Mouse (Mus musculus) 3134 (cell line): ENCODE measurements around the gene Lss.
A peak's percentile ranks its signal among the peaks of the same experiment; 100 is the strongest.

Source experiments
- DNase-seq: peaks from one replicate; pipeline ENCODE4 v3.0.0-alpha.2; 2011; ENCODE audit warnings: low spot score; ENCODE audit not compliant: insufficient read length; ENCODE audit errors: extremely low read depth

Lss gene

GRCm38 (mm10) chr10:76531375-76531774 is at the start of gene Lss:
Lss (plus strand) TSS chr10:76531588.
- DNase-seq: peak; percentile 97

DNA sequence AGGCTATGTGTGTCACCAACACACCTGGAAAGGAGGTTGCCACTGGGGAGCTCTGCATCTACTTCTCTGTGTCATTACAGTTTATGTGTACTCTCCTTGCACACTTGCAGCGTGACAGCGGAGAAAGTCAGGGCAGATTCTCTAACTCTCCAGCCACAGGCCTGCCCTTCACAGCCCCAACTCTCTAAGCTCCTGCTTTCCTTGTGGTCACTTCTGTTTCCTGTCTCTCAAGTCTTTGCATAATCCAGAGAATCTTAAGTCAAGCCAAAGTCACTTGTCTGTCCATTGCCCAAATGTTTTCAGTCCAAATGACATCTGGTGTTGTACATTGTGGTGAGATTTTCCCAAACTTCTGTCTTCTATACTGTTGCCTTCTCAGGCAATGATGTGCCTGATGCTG is 45.1 kb upstream of the Lss start:
- no peak for DNase-seq

DNA sequence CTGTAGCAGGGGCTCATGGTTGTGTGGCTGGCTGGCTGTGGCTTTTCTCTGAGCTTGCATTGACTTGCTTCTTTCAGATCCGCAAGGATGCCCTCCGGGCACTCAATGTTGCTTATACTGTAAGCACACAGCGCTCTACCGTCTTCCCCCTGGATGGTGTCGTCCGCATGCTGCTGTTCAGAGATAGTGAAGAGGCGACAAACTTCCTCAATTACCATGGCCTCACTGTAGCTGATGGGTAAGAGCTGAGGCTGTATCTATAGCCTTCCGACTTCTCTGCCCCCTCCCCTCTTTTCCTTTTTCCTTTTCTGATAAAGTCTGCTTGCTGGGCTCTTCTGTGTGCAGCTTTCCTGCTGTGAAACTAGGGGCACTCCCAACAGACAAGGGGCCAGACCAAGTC is 43.1 kb upstream of the Lss start:
- DNase-seq: no peak

- no peak for DNase-seq
These were observed 42.2 kb upstream of the Lss start for GRCm38 (mm10) chr10:76489205-76489604.

GRCm38 (mm10) chr10:76493527-76493926 is 37.9 kb upstream of the Lss start:
- no peak for DNase-seq

DNA sequence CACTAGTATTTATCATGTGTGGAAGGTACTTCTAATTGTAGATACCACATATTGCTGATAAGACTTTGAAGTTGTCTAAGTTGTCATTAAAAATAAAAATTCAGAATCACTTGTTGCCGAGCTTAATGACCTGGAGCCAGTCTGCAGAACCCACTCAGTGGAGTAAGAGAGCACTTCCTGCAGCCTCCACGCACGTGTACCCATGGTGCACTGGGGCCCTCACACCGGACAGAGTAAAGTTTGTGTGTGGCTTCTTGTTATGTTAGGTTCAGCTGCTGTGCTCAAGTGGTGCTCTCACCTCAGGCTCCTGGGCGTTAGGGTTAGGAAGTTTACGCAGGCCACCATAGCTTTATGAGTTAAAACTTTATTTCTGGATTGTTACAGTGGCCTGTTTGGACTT is 35.9 kb upstream of the Lss start:
- DNase-seq: no peak

DNA sequence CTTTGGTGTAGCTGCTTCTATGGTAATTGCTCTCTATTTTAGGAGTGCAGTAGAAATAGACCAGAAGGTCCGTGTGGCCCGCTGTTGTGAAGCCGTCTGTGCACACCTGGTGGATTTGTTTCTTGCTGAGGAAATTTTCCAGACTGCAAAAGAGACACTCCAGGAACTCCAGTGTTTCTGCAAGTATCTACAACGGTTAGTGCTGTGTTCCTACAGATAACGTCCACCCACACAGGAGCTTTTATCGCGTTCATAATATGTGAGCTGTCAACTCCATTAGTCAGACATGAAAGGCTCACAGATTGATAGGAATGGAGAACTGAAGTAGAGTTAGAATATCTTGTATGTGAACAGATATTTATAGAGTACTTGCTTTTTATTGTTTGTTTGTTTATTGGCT is 35.0 kb upstream of the Lss start:
- DNase-seq: no peak

- DNase-seq: no peak
These were observed 33.9 kb upstream of the Lss start for GRCm38 (mm10) chr10:76497522-76497921.

GRCm38 (mm10) chr10:76504271-76504943 is 27.0 kb upstream of the Lss start:
- no peak for DNase-seq

GRCm38 (mm10) chr10:76505865-76506264 is 25.5 kb upstream of the Lss start:
- DNase-seq: no peak

DNA sequence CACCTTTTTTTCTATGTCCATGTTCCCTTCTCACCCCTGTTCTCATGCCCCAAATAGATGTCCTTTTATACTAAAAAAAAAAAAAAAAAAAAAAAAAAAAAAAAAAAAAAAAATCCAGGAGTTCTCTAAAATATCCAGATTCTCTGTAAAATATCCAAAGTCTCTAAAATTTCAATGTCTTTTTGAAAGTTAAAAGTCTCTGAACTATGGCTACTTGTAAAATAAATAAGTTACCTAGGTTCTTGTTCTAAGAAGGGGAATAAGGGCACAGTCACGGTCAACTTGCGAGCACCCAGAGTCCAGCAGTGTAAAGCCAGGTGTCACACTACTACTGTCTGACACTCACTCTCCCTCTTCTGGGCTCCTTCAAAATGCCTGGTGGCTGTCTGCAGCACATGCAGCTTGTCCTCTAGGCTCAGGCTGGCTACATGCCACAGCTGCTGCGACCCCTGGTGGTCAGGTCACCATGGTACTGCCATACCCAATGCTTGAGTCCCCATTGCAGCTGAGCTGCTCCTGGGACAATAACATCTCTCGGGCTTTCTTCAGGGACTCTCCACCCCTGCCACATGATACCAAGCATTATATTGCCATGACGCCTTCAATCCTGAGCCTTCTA is 18.3 kb upstream of the Lss start:
- peak; percentile 53 for DNase-seq

- DNase-seq: no peak
These were observed 466 bp upstream of the Lss start for GRCm38 (mm10) chr10:76530922-76531321.

DNA sequence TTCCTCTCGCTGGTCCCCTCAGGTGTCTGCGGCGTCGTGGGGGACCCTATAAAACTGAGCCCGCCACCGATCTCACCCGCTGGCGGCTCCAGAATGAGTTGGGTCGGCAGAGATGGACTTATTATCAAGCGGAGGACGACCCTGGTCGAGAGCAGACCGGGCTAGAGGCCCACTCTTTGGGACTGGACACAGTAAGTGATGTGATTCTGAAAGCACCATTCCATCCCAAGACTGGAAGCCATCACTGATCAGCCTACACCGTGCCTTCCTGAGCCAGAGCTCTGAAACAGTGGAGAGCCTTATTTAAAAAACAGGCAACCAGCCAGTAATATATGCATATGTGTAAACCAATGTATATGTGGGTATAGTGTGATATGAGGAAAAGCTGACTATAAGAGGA is 440 bp downstream of the Lss start:
- no peak for DNase-seq

DNA sequence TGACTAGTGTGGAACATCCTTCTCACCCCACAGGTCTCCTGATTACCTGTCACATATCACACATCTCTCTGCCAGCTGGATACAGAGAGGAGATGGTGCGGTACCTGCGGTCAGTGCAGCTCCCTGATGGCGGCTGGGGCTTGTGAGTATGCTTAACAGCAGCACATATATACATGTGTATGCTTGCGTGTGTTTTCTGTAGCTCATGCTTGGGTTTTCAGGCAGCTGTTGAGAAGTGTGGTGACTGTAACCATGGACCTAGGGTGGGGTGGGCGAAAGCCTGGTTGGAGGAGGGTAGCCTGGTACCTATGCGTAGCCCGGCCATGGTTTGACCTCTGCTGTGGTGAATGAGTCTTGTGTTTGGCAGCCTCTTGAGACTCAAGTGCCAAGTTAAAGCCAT is 4.1 kb downstream of the Lss start:
- DNase-seq: no peak

DNA sequence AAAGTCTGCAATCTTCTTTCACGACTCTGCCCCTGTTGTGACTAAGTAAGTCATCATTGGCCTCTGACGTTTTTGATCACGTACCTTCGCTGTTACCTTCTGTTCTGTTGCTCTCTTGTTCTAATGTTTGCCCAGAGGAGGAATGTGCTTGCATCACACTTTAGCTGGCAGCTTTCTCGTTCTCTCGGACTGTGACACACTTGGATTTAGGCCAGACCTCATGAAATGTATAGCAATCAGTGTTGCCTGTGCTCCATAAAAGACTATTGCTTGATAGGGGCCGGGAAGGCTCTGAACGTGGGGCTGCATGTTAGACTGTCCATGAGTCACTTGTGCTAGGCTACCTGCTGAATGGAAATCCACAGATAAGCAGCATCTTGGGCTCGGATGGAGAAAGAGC is 6.2 kb downstream of the Lss start:
- no peak for DNase-seq

DNA sequence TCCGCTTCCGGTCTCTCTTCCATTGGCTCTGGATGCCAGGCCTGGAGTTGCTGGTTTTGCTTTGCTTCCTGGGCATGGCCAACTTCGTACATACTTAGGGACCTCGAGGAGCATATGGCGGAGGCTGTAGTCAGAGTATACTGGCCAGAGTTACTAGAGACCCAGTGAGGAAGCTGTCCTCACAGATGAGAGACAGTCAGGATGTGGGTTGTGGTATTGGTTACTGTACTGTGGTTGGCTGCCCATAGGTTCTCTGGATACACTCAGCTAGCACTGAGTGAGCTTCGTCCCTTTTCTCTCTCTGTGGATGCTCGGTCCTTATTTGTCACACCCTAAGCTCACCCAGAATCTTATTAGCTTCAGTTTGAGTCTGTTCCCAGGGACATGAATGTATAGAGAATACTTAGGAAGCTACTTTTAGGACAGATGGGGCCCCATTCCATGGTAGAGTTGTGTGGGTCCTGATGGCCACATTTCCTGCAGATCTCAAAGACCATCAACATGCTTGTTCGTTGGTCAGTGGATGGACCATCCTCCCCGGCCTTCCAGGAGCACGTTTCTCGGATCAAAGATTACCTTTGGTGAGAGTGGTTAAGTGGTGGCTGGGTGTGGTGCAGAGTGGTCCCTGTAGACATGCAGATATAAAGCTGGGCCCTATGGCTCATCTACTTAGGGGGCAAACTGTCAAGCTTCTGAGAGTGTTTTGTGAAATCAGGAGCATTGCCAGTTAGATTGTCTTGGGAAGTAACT is 10.1 kb downstream of the Lss start:
- no peak for DNase-seq

- no peak for DNase-seq
These were observed 11.4 kb downstream of the Lss start for GRCm38 (mm10) chr10:76542636-76543375.

DNA sequence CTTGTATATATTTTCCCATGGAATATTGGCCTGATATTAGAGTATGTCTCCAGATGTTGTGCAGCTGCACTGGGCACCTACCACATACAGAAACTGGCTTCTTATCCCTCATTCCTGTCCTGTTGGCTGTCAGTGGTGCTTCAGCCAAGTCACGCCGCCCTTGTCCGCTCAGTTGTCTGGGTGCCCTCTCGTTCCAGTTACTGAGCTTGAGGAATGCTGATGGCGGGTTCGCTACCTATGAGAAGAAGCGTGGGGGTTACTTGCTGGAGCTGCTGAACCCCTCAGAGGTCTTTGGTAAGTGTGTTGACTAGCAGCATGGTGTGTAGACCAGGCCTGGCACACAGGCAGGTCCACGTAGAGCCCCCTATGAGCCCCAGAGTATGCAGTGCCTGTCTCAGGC is 15.2 kb downstream of the Lss start:
- DNase-seq: no peak

DNA sequence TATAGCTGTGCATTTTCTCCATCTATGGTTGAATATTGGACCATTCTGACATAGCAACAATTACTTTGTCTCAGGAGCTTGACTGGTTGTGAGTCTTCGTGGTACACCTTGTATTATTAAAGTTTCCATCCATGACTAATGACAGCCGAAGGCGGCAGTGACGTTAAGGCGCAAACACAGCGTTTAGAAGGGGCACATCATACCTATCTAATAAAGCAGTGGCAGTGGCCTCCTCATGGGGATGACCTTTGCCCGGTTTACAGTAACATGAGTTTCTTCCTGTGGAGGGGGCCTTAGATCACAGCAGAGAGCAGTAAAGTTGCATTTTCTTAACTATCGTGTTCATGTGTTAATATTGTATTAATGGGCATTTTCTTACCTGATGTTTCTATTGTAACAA is 16.8 kb downstream of the Lss start:
- DNase-seq: no peak

DNA sequence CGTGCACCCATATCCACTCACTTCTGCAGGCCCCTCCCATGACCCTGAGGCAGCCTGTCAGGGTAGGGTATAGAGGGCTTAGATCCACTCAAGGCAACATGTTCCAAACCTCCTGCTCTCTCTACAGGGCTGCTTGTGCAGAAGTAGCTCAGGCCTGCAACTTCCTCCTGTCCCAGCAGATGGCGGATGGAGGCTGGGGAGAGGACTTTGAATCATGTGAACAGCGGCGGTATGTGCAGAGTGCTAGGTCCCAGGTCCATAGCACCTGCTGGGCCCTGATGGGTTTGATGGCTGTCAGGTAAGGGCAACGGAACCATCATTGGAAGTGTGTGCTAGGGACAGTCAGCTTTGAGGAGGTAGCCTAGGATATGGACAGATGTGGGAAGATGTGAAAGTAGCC is 19.1 kb downstream of the Lss start:
- DNase-seq: no peak

GRCm38 (mm10) chr10:76551556-76551955 is 20.2 kb downstream of the Lss start:
- DNase-seq: no peak
